Mouse (Mus musculus) 3134 (cell line): ENCODE results near the gene Inpp5a.

ENCODE experiments used
- DNase-seq: peaks from one replicate; pipeline ENCODE4 v3.0.0-alpha.2; 2011; ENCODE audit warnings: low spot score; ENCODE audit not compliant: insufficient read length; ENCODE audit errors: extremely low read depth

Gene Inpp5a

DNA sequence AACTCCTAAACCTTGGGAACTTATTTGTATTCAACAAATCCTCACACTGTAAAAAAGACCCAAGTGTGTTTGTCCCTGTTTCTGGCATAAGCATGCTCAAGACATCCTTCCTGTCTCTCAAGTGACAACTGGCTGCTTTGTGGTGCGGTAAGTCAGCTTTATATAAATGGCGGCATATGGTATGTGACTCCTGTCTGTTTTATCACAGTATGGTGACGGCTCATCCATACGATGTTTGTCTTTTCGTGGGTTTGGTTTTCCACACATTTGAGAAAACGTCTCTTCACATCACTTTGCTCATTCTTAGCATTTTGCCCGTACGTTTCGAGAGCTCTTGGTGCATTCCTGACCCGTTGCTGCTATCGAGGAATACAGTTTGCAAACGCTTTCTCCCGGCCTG lies 233.7 kb downstream of the Inpp5a start:
- DNase-seq: no peak

DNA sequence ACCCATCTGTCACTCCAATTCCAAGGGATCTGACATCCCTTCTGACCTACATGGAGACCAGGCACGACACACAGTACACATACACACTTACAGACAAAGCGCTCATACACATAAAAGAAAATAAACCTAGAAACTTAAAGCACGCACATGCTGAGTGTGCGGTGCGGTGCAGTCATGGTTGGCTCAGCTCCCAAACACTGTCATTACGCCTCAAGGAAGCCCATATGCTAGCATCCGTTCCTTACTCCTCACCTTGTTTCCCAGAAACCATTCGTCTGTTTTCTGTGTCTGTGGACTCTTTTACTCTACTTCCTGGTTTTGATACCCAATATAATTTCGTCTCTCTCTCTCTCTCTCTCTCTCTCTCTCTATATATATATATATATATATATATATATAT lies 236.2 kb downstream of the Inpp5a start:
- no peak for DNase-seq
